Mouse (Mus musculus): ENCODE measurements around the gene Olfr372. TPM values are rescaled to one million over a fixed set of nuclear protein-coding genes. Genes with fewer than 3 reads are reported as not detected.
"Not testable (repeated sequence)": the region's sequence is repeated elsewhere in the genome, so short reads cannot be mapped to it uniquely, and the experiment has no call there.

Olfr372 gene
- not detected in 2 replicates for polyA plus RNA-seq (2015; fragmentation: Nextera tagmentation; extraction: Ambion mirVana)

- not testable (repeated sequence) for DNase-seq (ENCODE audit: low spot score)
Measured at GRCm38 (mm10) chr8:72040918-72041317, at the start of gene Olfr372. Gene Olfr372 (plus strand): TSS chr8:72041218.

- no peak for DNase-seq (ENCODE audit: low spot score)
Measured at GRCm38 (mm10) chr8:71999434-71999833, 41.6 kb upstream of the Olfr372 start.

GRCm38 (mm10) chr8:72000223-72000622 lies 40.8 kb upstream of the Olfr372 start:
- no peak for DNase-seq (ENCODE audit: low spot score)

- no peak for DNase-seq (ENCODE audit: low spot score)
Measured at GRCm38 (mm10) chr8:72002942-72003341, 38.1 kb upstream of the Olfr372 start.

GRCm38 (mm10) chr8:72005912-72006311 lies 35.1 kb upstream of the Olfr372 start:
- DNase-seq (ENCODE audit: low spot score) = no peak

GRCm38 (mm10) chr8:72006763-72007162 lies 34.3 kb upstream of the Olfr372 start:
- no peak for DNase-seq (ENCODE audit: low spot score)

GRCm38 (mm10) chr8:72008134-72008641 lies 32.8 kb upstream of the Olfr372 start:
- DNase-seq (ENCODE audit: low spot score) = no peak

GRCm38 (mm10) chr8:72009473-72009872 lies 31.5 kb upstream of the Olfr372 start, which contains the start of gene Cyp4f18:
Gene Cyp4f18 (minus strand): TSS chr8:72009626.
- no peak for DNase-seq (ENCODE audit: low spot score)

GRCm38 (mm10) chr8:72013506-72014228 lies 27.4 kb upstream of the Olfr372 start:
- not testable (repeated sequence) for DNase-seq (ENCODE audit: low spot score)

GRCm38 (mm10) chr8:72017339-72017738 lies 23.7 kb upstream of the Olfr372 start:
- not testable (repeated sequence) for DNase-seq (ENCODE audit: low spot score)

GRCm38 (mm10) chr8:72018141-72018540 lies 22.9 kb upstream of the Olfr372 start:
- no peak for DNase-seq (ENCODE audit: low spot score)

GRCm38 (mm10) chr8:72019022-72019421 lies 22.0 kb upstream of the Olfr372 start:
- not testable (repeated sequence) for DNase-seq (ENCODE audit: low spot score)

- DNase-seq (ENCODE audit: low spot score) = no peak
Measured at GRCm38 (mm10) chr8:72019816-72020215, 21.2 kb upstream of the Olfr372 start.

- DNase-seq (ENCODE audit: low spot score) = not testable (repeated sequence)
Measured at GRCm38 (mm10) chr8:72024886-72025285, 16.1 kb upstream of the Olfr372 start.

- DNase-seq (ENCODE audit: low spot score) = not testable (repeated sequence)
Measured at GRCm38 (mm10) chr8:72032926-72033325, 8.1 kb upstream of the Olfr372 start.

GRCm38 (mm10) chr8:72042493-72042892 lies 1.5 kb downstream of the Olfr372 start:
- no peak for DNase-seq (ENCODE audit: low spot score)

GRCm38 (mm10) chr8:72054633-72055032 lies 13.6 kb downstream of the Olfr372 start:
- DNase-seq (ENCODE audit: low spot score) = not testable (repeated sequence)

GRCm38 (mm10) chr8:72057643-72058042 lies 16.6 kb downstream of the Olfr372 start:
- not testable (repeated sequence) for DNase-seq (ENCODE audit: low spot score)

GRCm38 (mm10) chr8:72066819-72067399 lies 25.9 kb downstream of the Olfr372 start:
- not testable (repeated sequence) for DNase-seq (ENCODE audit: low spot score)

GRCm38 (mm10) chr8:72082877-72083276 lies 41.9 kb downstream of the Olfr372 start, which contains the start of gene Olfr373:
Gene Olfr373 (plus strand): TSS chr8:72083177.
- DNase-seq (ENCODE audit: low spot score) = not testable (repeated sequence)

GRCm38 (mm10) chr8:72084744-72085143 lies 43.7 kb downstream of the Olfr372 start:
- DNase-seq (ENCODE audit: low spot score) = no peak

GRCm38 (mm10) chr8:72087611-72088010 lies 46.6 kb downstream of the Olfr372 start:
- DNase-seq (ENCODE audit: low spot score) = not testable (repeated sequence)
